Mouse (Mus musculus) lung, adult 18-20 months (tissue): ENCODE data around the gene Slc9a1.
A peak's percentile ranks its signal among the peaks of the same experiment; 100 is the strongest.

ENCODE experiments used
- DNase-seq, 2 experiments: peaks; one replicate each; pipeline ENCODE4 v3.0.0; 2022; ENCODE audit warnings: mixed read lengths in 2 of 2

Slc9a1 gene

GRCm38 (mm10) chr4:133375812-133376577, 6.5 kb downstream of the Slc9a1 start:
- no peak for DNase-seq

GRCm38 (mm10) chr4:133378236-133379045, 8.9 kb downstream of the Slc9a1 start:
- peak in 1 of 2 experiments; percentile 41 for DNase-seq

- DNase-seq = no peak
Measured at GRCm38 (mm10) chr4:133379046-133379347, 9.5 kb downstream of the Slc9a1 start.

GRCm38 (mm10) chr4:133379861-133380260, 10.4 kb downstream of the Slc9a1 start:
- DNase-seq = no peak

GRCm38 (mm10) chr4:133380532-133380931, 11.0 kb downstream of the Slc9a1 start:
- no peak for DNase-seq

- no peak for DNase-seq
Measured at GRCm38 (mm10) chr4:133381141-133381540, 11.6 kb downstream of the Slc9a1 start.

- no peak for DNase-seq
Measured at GRCm38 (mm10) chr4:133386061-133386797, 16.7 kb downstream of the Slc9a1 start.

- no peak for DNase-seq
Measured at GRCm38 (mm10) chr4:133387053-133387452, 17.5 kb downstream of the Slc9a1 start.

GRCm38 (mm10) chr4:133388781-133389552, 19.5 kb downstream of the Slc9a1 start:
- peak; percentile 51 to 55 for DNase-seq

GRCm38 (mm10) chr4:133390042-133390441, 20.5 kb downstream of the Slc9a1 start:
- DNase-seq = no peak

- DNase-seq = no peak
Measured at GRCm38 (mm10) chr4:133390585-133390984, 21.1 kb downstream of the Slc9a1 start.

GRCm38 (mm10) chr4:133391185-133392040, 21.9 kb downstream of the Slc9a1 start:
- peak in 1 of 2 experiments; percentile 33 for DNase-seq

GRCm38 (mm10) chr4:133394981-133395573, 25.6 kb downstream of the Slc9a1 start:
- DNase-seq = no peak

- DNase-seq = no peak
Measured at GRCm38 (mm10) chr4:133396079-133396478, 26.6 kb downstream of the Slc9a1 start.

- no peak for DNase-seq
Measured at GRCm38 (mm10) chr4:133397299-133397698, 27.8 kb downstream of the Slc9a1 start.

GRCm38 (mm10) chr4:133397961-133398360, 28.5 kb downstream of the Slc9a1 start:
- DNase-seq = no peak

GRCm38 (mm10) chr4:133398619-133399018, 29.1 kb downstream of the Slc9a1 start:
- DNase-seq = no peak

- DNase-seq = no peak
Measured at GRCm38 (mm10) chr4:133399509-133399908, 30.0 kb downstream of the Slc9a1 start.

- DNase-seq = no peak
Measured at GRCm38 (mm10) chr4:133400098-133400497, 30.6 kb downstream of the Slc9a1 start.

GRCm38 (mm10) chr4:133402011-133402410, 32.5 kb downstream of the Slc9a1 start:
- no peak for DNase-seq

- DNase-seq = no peak
Measured at GRCm38 (mm10) chr4:133403611-133404228, 34.2 kb downstream of the Slc9a1 start.
